Mouse (Mus musculus) embryo, embryonic 10.5 days (tissue): ENCODE measurements at regions not wholly inside any gene's neighbourhood (a gene's known extent, or its start where the extent isn't known, plus 50 kb on each side); places are given as distances from the start of the nearest gene placed in this dataset.
A peak's percentile ranks its signal among the peaks of the same experiment; 100 is the strongest.

Experiments
- DNase-seq: peaks from one replicate; pipeline ENCODE4 v3.0.0-alpha.2; 2015; ENCODE audit warnings: low spot score

DNA sequence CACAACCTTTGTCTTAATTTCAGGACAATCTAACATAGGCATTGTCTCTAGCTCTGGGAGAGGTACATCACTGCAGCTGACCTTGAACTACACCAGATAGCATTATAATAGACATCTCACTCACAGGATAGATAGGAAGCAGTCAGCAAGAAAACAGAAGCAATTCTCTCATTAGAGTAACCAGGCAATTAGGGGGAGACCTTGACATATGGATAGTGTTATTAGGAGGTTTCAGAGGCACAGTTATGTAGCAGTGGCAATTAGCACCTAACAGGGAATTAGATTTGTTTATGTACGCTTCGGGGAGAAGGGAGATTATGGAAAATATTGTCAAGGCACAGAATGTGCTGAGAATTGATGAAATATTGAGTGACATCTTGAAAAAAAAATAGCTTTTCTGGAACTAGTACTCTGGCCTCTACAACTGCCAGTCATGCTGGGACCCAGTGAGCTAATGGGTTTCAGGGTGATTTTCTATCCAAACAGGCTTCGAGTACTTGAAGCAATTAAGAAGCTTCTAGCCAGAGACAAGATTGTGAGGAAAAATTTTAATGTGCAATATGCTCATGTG lies 216.8 kb upstream of the Aco1 start:
- DNase-seq: no peak

DNA sequence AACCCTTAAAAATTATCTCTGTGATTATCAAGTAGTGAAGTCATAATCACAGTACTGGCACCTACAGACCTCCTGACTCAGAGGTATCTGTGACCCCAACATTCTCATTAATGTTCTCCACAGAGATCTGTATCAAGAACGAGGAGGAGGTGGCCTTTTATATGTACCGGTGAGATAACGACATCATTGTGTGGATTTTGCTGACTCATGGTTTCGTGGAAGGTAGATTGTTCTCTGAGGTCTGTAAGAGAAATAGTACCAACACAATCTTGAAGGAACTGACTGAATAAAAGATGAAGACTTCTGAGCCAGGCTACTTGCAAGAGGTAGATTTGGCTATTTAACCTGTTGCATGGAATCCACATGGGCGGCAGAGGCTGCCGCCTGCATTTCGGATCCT lies 216.3 kb upstream of the Aco1 start:
- no peak for DNase-seq

DNA sequence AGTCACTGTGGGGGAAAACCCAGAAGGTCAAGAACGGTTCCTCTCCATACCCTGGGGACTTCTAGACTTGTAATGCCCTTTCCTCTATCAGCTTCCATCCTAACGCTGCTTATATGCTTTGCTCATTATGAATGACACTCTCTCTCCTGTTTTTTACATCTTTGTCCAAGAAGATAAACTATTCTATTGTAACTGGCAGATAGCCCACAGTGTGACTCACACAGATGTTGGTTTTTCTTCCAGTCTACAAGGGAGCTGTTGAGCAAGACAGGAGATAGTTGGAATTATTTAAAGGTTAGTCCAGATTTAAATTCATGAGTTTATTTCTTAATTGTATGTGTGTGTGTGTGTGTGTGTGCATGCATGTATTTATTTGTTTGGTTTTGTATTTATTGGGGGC lies 214.4 kb upstream of the Aco1 start:
- DNase-seq: no peak

- no peak for DNase-seq
Observed at GRCm38 (mm10) chr4:39934025-39934708, 208.7 kb upstream of the Aco1 start.

DNA sequence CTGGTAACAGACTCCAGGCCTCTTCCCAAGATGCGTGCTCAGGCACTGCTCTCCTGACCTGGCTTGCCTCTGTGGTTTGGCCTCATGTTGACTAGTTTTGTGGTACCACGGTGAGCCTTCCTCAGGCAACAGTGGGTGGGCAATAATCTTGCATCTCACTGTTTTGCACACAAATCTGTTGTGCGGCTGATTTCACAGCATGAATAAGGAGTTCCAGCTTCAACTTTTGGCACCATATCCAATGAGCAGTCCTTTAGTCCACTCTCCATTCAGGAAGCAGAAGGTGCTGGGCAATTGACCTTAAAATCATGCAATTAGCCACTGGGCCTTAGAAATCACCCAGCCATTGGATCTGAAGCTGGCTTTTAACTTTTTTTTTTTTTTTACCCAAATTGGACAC lies 184.2 kb upstream of the Aco1 start:
- DNase-seq: no peak

DNA sequence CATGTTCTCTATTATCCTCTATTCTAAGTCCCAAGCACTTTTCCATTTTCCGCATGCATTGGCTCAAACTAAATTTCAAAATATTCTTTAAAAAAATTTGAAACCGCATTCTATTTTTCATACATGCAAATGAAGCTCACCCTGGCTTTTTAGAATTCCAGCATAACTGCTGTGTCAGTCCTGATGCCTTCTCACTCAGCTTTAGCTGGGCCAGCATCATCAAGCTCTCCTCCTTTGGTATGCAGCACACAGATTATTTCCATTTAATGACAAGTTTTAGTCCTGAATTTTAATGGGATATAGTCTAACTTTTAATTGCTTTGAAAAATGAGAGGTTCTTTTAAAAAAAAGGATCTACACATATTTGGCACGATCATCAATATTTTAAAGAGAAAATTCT lies 174.9 kb upstream of the Aco1 start:
- no peak for DNase-seq

- DNase-seq: no peak
Observed at GRCm38 (mm10) chr4:39991358-39991757, 151.5 kb upstream of the Aco1 start.

DNA sequence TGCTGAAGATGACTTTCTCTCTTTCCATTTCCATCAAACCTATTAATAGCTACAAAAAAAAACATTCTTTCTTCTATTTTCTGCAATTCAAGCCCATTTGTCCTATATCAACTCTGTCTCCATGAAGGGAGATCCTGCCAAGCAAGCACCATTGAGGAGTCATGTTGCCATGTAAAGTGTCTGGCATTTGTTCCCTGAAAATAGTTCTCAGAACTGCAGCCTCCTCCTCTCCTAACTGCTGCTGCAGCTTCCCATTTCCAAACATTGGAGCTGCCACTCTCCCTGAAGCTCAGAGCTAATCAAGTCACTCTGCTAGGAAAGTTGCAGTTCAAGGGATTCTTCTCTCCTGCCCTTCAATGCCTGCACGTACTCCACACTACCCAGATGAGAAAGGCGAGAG lies 151.0 kb upstream of the Aco1 start:
- no peak for DNase-seq

GRCm38 (mm10) chr4:39998771-39999422 lies 144.0 kb upstream of the Aco1 start:
- DNase-seq: peak; percentile 8

GRCm38 (mm10) chr4:40014666-40015065 lies 128.2 kb upstream of the Aco1 start:
- peak; percentile 85 for DNase-seq

- no peak for DNase-seq
Observed at GRCm38 (mm10) chr4:40016856-40017255, 126.0 kb upstream of the Aco1 start.

- no peak for DNase-seq
Observed at GRCm38 (mm10) chr4:40018208-40018607, 124.7 kb upstream of the Aco1 start.

- no peak for DNase-seq
Observed at GRCm38 (mm10) chr4:40031361-40031760, 111.5 kb upstream of the Aco1 start.

DNA sequence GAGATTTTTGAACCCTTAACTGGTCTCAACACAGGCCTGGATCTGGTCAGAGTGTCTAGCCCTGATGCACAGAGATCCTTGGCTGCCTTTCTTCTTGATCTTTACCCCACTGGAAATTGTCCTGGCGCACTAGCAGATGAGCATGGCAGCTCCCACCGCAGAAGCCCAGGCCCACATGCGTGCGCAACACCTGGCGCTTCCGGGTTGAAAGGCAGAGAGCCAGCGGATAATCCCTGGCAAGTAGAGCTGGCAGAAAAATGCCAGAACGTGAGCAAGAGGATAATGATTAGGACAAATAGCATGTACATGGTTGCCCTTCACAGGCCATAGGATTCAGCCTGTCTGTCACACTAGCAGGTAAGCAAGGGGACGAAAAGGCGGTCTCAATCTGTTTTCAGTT lies 95.0 kb upstream of the Aco1 start:
- no peak for DNase-seq

DNA sequence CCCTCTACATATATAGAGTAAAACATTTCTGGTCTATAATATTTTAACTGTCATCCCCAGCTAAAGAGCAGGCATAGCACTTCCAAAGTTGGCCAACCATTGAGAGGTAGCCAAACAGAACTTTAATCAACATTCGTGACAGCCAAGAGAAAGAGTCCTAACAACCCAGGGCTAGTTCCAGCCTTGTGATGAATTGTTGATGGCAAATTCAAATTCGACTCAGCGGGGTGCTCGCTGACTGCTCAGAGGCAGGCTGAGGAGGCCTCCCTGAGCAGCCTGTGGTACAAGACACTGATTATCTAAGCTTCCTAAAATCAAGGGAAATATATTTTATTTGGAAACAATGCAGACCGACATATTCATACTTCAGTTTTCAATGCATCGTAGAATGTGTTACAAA lies 93.8 kb upstream of the Aco1 start:
- no peak for DNase-seq

- DNase-seq: no peak
Observed at GRCm38 (mm10) chr4:40051848-40052247, 91.0 kb upstream of the Aco1 start.

DNA sequence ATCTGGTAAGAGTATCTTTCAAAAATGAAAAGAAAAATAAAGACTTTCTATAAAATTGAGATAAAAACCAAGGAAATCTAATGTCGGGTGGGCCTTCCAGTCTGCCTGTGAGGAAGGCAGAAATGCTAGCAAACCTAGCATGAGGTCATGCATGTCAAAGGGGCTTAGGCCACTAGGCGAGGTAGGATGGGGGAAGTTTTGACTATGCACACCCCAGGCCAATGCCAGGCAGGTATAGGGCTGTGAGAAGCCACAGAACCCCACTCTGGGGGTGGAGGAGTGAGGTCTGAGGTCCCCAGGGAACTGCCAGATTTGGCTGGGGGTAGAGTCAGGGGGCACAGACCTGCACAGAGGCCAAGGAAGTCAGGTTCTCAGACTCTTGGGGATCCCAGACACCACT lies 89.5 kb upstream of the Aco1 start:
- DNase-seq: no peak

DNA sequence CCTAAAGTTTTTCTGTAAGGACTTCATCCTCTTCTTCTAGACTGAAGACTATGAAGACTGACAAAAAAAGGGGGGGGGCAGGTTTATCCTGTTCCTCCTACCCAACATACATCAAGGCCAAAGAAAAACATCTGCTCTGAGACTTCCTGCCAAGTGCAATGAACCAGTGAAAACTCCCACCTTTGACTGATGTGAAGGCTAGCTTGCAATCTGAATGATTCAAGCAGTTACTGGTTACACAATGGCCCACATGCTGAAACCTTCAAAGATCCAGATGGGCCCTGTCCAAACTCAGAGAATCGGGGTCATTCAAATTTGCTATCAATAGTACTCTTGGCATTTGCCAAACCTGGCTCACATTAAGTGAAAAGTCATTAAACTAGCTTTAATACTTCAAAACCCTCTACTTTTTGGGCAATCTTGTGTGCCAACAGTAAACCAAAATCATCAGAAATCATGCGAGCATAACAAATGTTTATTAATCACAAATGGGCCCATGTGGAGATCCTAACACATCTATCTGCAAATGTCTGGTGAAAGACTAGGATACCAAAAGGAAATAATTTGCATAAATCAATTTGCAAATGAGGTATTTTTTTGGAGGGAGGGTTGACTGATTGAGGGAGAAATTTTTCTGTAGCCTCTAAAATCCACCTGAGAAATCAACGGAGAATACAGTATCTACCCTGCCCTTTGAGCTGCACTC lies 79.0 kb upstream of the Aco1 start:
- DNase-seq: peak; percentile 7

GRCm38 (mm10) chr4:40064457-40064836 lies 78.4 kb upstream of the Aco1 start:
- DNase-seq: peak; percentile 33

DNA sequence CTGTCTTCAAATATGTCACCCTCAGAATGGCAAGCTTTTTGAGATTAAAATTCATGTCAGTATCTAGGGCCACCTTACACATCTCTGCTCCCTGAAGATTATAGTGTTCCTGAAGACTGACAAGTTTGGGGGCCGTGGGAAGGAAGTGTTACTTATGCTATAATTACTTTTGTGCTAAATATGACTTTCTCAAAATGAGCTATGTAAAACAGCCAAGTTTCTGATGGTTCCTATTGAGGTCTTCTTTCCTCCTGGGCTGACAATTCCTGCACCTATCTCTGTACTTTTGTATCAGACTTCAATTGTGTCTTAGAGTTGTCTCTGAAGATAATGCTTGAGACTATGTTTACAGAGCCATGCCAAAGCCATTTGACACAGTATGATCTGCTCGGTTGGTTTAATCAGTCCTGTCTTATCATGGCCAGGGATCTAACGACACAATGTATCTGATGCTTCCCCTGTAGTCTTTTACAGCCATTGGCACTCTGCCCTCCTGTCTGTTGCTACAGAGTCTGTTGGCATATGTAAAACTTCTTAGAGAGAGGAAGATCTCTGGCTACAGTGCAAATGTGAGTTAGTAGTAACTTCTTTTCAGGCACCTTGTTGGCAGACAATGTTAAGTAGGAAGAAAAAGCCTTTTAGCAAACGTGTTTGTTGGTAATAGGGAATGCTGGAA lies 71.8 kb upstream of the Aco1 start:
- no peak for DNase-seq

DNA sequence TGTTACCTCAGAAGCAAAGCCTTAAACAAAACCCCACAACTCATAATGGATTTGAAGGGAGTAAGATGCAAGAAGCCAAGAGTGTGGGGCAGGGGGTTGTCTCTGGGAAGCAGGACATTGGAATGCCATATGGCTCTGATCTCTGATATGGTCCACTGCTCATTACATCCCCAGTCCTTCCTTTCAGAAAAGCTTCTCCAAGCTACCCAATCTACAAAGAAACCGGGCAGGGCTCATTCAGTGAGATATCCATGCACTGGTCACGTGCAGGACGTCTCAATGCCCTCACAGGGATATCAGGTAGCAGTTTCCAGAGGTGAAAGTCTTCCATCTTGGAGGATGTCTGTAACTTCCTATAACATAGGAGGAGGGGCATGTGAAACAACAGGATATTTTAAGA lies 61.8 kb upstream of the Aco1 start:
- DNase-seq: no peak

GRCm38 (mm10) chr4:40090295-40090694 lies 52.6 kb upstream of the Aco1 start:
- DNase-seq: no peak
